Mouse (Mus musculus) lung, embryonic 16.5 days (tissue): ENCODE data around the gene Gars. TPM values are rescaled to one million over a fixed set of nuclear protein-coding genes. Genes with fewer than 3 reads are reported as not detected.

Experiments used
- ATAC-seq: fragments of 200-750 bp; cut with Nextera tagmentation; 2 replicates; pipeline ENCODE4 v1.8.0; 2017; ENCODE audit warnings: low read depth, mild to moderate bottlenecking, moderate library complexity
- H3K27ac ChIP-seq: fragments of 300-500 bp; sonication (generic); 2 replicates; pipeline ENCODE4 v1.5.1; 2014; ENCODE audit warnings: mild to moderate bottlenecking, control low read depth, low read length
- H3K27me3 ChIP-seq: fragments of 300-500 bp; sonication (generic); 2 replicates; pipeline ENCODE4 v1.6.1; 2014; ENCODE audit warnings: low read depth, low read length, mixed read lengths; ENCODE audit not compliant: control insufficient read depth, insufficient read depth
- H3K36me3 ChIP-seq: fragments of 300-500 bp; sonication (generic); 2 replicates; pipeline ENCODE4 v1.6.1; 2014; ENCODE audit warnings: low read length; ENCODE audit not compliant: control insufficient read depth, insufficient read depth
- H3K4me1 ChIP-seq: fragments of 300-500 bp; sonication (generic); replicated peaks from 2 replicates; pipeline ENCODE4 v1.6.1; 2014; ENCODE audit warnings: low read length, mixed read lengths; ENCODE audit not compliant: control insufficient read depth, insufficient read depth
- H3K4me2 ChIP-seq: fragments of 300-500 bp; sonication (generic); 2 replicates; pipeline ENCODE4 v1.6.1; 2014; ENCODE audit warnings: low read depth, low read length, control low read depth
- H3K4me3 ChIP-seq: fragments of 300-500 bp; sonication (generic); 2 replicates; pipeline ENCODE4 v1.5.1; 2014; ENCODE audit warnings: mild to moderate bottlenecking, low read length, control low read depth
- H3K9ac ChIP-seq: fragments of 300-500 bp; sonication (generic); 2 replicates; pipeline ENCODE4 v1.6.1; 2014; ENCODE audit warnings: low read length, control low read depth
- H3K9me3 ChIP-seq: fragments of 300-500 bp; sonication (generic); 2 replicates; pipeline ENCODE4 v1.6.1; 2016; ENCODE audit warnings: low read length; ENCODE audit not compliant: control insufficient read depth
- WGBS: fragments of 180-500 bp; shearing (Covaris S2); extraction: QIAGEN DNeasy Blood & Tissue Kit; methylation state at CpG from one replicate; pipeline ENCODE4 v1.1.7; 2014; 5-methylcytosine and 5-hydroxymethylcytosine counted together
- polyA plus RNA-seq: library from polyadenylated mRNA; unstranded; fragments of >200 nt; fragmentation: Nextera tagmentation; extraction: Ambion mirVana; gene quantifications from 2 replicates; pipeline ENCODE4 v1.2.1, GENCODE M21; 2015

The Gars gene
- polyA plus RNA-seq, 1 experiment from 2014 or later, result 122 TPM

- Histone ChIP-seq H3K36me3 (no peaks in the 10 kb centered on the region), H3K9ac (no peak overlapping the region), H3K9me3 (no peaks in the 10 kb centered on the region), H3K27ac (no peak overlapping the region), H3K4me3 (no peak overlapping the region), H3K4me2 (no peak overlapping the region), H3K4me1 (peaks cover 13% of the 10 kb centered on the region), H3K27me3 (no peaks in the 10 kb centered on the region)
- ATAC-seq, result no peak
- 61% methylated on average over 2 of the region's 2 CpGs for WGBS
Measured at GRCm38 (mm10) chr6:55018417-55018816, 19.4 kb upstream of the Gars start.

- 78% methylated on average over 7 of the region's 7 CpGs for WGBS
- Histone ChIP-seq H3K27me3 (no peaks in the 10 kb centered on the region), H3K4me3 (no peak overlapping the region), H3K27ac (no peak overlapping the region), H3K9ac (no peak overlapping the region), H3K4me1 (peaks cover 4% of the 10 kb centered on the region; the same call in 1 of the 2 replicates), H3K9me3 (no peaks in the 10 kb centered on the region), H3K4me2 (no peak overlapping the region), H3K36me3 (no peaks in the 10 kb centered on the region)
- ATAC-seq, result no peak
Measured at GRCm38 (mm10) chr6:55021806-55022205, 16.0 kb upstream of the Gars start.

GRCm38 (mm10) chr6:55027642-55028041 is 10.2 kb upstream of the Gars start:
- Histone ChIP-seq H3K27ac (no peak overlapping the region), H3K27me3 (no peaks in the 10 kb centered on the region), H3K9ac (no peak overlapping the region), H3K36me3 (no peaks in the 10 kb centered on the region), H3K9me3 (no peaks in the 10 kb centered on the region), H3K4me2 (no peak overlapping the region), H3K4me1 (no peaks in the 10 kb centered on the region), H3K4me3 (no peak overlapping the region)
- 0 out of 2 replicates have a peak, but pooled peaks have one; percentile 28 for ATAC-seq
- 59% methylated on average over 2 of the region's 2 CpGs for WGBS

- no peak overlapping the region for H3K4me3 ChIP-seq
- no peak overlapping the region for H3K4me2 ChIP-seq
- no peaks in the 10 kb centered on the region for H3K36me3 ChIP-seq
- no peaks in the 10 kb centered on the region for H3K9me3 ChIP-seq
- H3K9ac ChIP-seq, result no peak overlapping the region
- H3K27ac ChIP-seq, result no peak overlapping the region
- no peak for ATAC-seq
- WGBS, result 86% methylated on average over 4 of the region's 4 CpGs
- H3K27me3 ChIP-seq, result no peaks in the 10 kb centered on the region
- peaks cover 7% of the 10 kb centered on the region for H3K4me1 ChIP-seq
Measured at GRCm38 (mm10) chr6:55036731-55037130, 1.1 kb upstream of the Gars start.

GRCm38 (mm10) chr6:55038671-55039445 is 1.1 kb downstream of the Gars start:
- Histone ChIP-seq H3K4me3 (peak overlapping the region; percentile 94), H3K4me1 (peaks cover 7% of the 10 kb centered on the region), H3K27ac (peak overlapping the region; percentile 83; the same call in 1 of the 2 replicates), H3K36me3 (no peaks in the 10 kb centered on the region), H3K27me3 (no peaks in the 10 kb centered on the region), H3K4me2 (peak overlapping the region; percentile 82), H3K9ac (peak overlapping the region; percentile 95), H3K9me3 (no peaks in the 10 kb centered on the region)
- WGBS, result 1% methylated on average over 12 of the region's 12 CpGs
- ATAC-seq, result no peak

- WGBS, result 68% methylated on average over 6 of the region's 6 CpGs
- Histone ChIP-seq H3K9me3 (no peaks in the 10 kb centered on the region), H3K36me3 (no peaks in the 10 kb centered on the region), H3K4me1 (peaks cover 7% of the 10 kb centered on the region), H3K4me3 (no peak overlapping the region), H3K27ac (no peak overlapping the region), H3K4me2 (peak overlapping the region; percentile 82; the same call in 1 of the 2 replicates), H3K27me3 (no peaks in the 10 kb centered on the region), H3K9ac (no peak overlapping the region)
- no peak for ATAC-seq
Measured at GRCm38 (mm10) chr6:55039446-55039783, 1.6 kb downstream of the Gars start.

GRCm38 (mm10) chr6:55040031-55040430 is 2.2 kb downstream of the Gars start:
- H3K27me3 ChIP-seq, result no peaks in the 10 kb centered on the region
- WGBS, result 56% methylated on average over 1 of the region's 1 CpGs
- no peak overlapping the region for H3K9ac ChIP-seq
- no peaks in the 10 kb centered on the region for H3K36me3 ChIP-seq
- no peak for ATAC-seq
- H3K4me1 ChIP-seq, result peaks cover 7% of the 10 kb centered on the region
- H3K4me2 ChIP-seq, result no peak overlapping the region
- H3K4me3 ChIP-seq, result no peak overlapping the region
- no peaks in the 10 kb centered on the region for H3K9me3 ChIP-seq
- no peak overlapping the region for H3K27ac ChIP-seq

GRCm38 (mm10) chr6:55043206-55043605 is 5.4 kb downstream of the Gars start:
- H3K9ac ChIP-seq, result no peak overlapping the region
- ATAC-seq, result no peak
- H3K36me3 ChIP-seq, result 0 out of 2 replicates have a peak, but pooled peaks cover 3% of the 10 kb centered on the region
- 74% methylated on average over 8 of the region's 8 CpGs for whole genome bisulfite sequencing
- no peak overlapping the region for H3K27ac ChIP-seq
- H3K27me3 ChIP-seq, result no peaks in the 10 kb centered on the region
- H3K4me2 ChIP-seq, result no peak overlapping the region
- no peaks in the 10 kb centered on the region for H3K9me3 ChIP-seq
- peaks cover 9% of the 10 kb centered on the region for H3K4me1 ChIP-seq
- H3K4me3 ChIP-seq, result no peak overlapping the region

- no peak overlapping the region for H3K27ac ChIP-seq
- H3K4me1 ChIP-seq, result peaks cover 2% of the 10 kb centered on the region; the same call in 1 of the 2 replicates
- H3K4me2 ChIP-seq, result no peak overlapping the region
- no peak for ATAC-seq
- H3K4me3 ChIP-seq, result no peak overlapping the region
- H3K27me3 ChIP-seq, result no peaks in the 10 kb centered on the region
- no peaks in the 10 kb centered on the region for H3K9me3 ChIP-seq
- H3K9ac ChIP-seq, result no peak overlapping the region
- H3K36me3 ChIP-seq, result peaks cover 5% of the 10 kb centered on the region; the same call in 1 of the 2 replicates
- 57% methylated on average over 5 of the region's 5 CpGs for WGBS
Measured at GRCm38 (mm10) chr6:55044542-55044941, 6.7 kb downstream of the Gars start.
